Mouse (Mus musculus) layer of hippocampus, adult 11-12 months (tissue): Measurements from ENCODE around the gene Ncam1.
A peak's percentile ranks its signal among the peaks of the same experiment; 100 is the strongest.

ENCODE experiments used
- DNase-seq: peaks from one replicate; pipeline ENCODE4 v3.0.0; 2022; ENCODE audit warnings: low spot score

The Ncam1 gene

GRCm38 (mm10) chr9:49502245-49502644 lies 296.5 kb downstream of the Ncam1 start:
- no peak for DNase-seq

DNA sequence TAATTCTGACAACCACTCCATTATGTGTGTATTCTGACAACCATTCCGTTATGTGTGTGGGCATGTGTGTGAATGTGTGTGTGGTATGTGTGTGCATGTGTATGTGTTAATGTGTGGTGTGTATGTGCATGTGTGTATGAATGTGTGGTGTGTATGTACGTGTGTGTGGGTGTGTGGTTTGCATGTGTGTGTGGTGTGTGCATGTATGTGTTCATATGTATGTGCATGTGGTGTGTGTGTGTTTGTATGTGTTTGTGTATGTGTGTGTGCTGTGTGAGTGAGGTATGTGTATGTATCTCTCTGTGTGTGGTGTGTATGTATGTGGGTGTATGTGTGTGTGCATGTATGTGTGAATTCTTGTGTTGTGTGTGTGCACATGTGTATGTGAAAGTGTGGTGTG lies 298.8 kb downstream of the Ncam1 start:
- no peak for DNase-seq

- DNase-seq, result peak; percentile 75
These were observed 304.6 kb downstream of the Ncam1 start for GRCm38 (mm10) chr9:49493979-49494649.

DNA sequence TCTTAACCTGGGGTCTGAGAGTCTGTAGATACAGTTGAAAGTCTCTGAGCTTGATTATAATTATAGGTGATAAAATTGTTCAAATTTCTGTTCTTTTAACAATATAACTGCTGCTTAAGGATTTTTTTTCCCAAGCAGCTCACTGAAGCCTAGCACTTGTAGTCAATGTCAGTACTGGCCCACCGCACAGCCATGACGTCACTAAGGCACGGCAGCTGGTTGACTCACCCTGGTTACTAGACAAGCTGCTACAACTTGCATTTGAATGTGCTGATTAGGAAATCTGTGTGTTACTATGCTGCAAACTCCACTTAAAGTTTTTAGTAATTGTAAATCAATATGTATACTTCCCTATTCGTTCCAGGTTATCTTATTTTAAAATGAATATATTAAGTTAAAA lies 308.1 kb downstream of the Ncam1 start:
- peak; percentile 33 for DNase-seq

DNA sequence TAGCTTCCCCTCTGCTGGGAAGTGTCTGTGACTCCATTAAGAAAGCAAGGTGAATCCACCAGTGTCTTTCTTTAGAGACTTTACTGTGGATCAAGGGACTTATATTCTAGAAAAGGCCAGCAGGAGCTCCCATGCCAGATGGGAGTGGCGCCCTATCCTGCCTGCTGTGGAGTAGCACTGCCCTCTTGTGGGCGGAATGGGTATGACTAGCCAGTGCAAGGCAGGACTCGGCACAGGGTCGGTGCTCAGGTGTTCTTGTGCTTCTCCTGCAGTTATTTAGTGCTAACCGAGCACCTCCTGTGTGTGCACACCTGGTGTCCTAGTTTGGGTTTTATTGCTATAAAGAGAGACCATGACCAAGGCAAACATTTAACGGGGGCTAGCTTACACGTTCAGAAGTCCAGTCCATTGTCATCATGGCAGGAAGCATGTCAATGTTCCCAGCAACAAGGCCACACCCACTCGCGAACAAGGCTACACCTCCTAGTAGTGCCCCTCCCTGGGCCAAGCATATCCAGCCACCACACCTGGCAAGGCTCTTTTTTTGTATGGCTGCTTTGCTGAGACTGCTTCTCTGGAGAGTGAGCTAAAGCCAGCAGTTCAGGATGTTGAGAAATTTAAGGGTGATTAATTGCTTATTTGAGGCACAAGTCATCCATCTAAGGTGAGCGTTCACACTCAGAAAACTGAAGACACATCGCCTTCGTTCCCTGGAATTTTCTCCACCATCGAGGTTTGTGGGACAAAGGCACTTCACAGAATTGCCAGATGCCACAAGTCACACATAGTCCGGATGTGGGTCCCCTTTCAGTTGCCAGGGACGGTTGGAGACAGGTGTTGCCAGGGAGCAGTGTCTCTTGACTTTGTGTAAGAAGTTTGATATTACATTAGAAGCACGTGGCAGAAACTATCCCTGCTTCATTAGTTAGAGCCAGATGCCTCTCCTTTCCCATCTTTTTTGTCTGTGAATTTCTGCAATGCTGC lies 309.5 kb downstream of the Ncam1 start:
- DNase-seq, result peak; percentile 88

- DNase-seq, result no peak
These were observed 310.5 kb downstream of the Ncam1 start for GRCm38 (mm10) chr9:49488258-49488657.

DNA sequence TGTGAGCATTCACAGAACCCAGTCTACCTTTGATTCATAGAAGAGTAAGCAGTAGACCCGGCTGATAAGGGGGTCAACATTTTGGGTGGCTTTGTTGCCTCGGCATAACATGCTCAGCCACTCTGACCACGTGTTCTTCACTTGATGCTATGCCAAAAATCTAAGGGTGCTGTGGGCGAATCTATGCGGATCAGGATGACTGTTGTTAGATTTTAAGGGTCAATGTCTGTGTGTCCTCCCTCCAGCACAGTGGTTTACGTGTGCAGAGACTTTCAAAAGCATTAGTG lies 311.1 kb downstream of the Ncam1 start:
- no peak for DNase-seq

GRCm38 (mm10) chr9:49486805-49487656 lies 311.7 kb downstream of the Ncam1 start:
- DNase-seq, result no peak

DNA sequence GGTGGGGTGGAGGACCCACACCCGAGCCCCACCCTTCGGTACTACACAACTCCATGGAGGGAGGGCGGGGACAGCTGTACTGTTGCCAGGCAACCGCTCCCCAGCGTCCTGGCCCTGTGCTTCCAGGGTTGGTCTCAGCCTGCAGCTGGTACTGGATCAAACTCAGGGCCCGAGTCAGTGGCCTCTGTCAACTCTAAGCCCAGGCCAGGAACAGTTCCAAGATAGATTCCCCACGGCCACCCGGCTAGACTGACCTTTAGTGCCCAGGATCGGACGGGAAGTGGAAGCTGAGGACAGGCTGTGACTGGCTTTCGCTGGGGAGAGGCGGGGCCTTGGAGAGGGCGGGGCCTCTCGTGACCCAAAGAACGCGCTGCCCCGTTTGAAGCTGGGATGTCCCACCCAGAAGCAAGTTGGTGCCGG lies 312.8 kb downstream of the Ncam1 start, which contains the start of gene Ttc12:
Gene Ttc12, minus strand, starts transcription at position 334 of the 420 bp plus-strand sequence.
- peak; percentile 75 for DNase-seq

GRCm38 (mm10) chr9:49485250-49485891 lies 313.4 kb downstream of the Ncam1 start:
- peak; percentile 50 for DNase-seq

- no peak for DNase-seq
These were observed 315.4 kb downstream of the Ncam1 start for GRCm38 (mm10) chr9:49483316-49483715.

- DNase-seq, result no peak
These were observed 326.6 kb downstream of the Ncam1 start for GRCm38 (mm10) chr9:49472126-49472525.

DNA sequence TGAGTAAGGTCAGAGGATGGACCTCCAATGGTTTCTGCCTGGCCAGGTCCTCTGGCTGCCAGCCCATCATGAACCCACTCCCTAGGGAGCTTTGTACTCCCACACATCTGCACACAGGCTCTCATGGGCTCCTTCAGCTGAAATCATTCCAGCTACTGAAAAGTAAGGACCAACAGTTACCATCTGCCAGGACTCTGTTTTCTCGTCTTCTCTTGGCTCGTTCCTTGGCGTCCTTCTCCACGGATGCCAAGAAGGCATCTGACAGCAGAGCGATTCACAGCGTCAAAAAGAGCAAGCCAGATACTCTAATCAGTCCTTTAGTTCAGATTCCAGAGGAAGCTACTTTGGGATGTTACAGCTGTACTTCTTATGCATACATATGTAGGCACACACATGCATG lies 327.8 kb downstream of the Ncam1 start:
- DNase-seq, result peak; percentile 12

DNA sequence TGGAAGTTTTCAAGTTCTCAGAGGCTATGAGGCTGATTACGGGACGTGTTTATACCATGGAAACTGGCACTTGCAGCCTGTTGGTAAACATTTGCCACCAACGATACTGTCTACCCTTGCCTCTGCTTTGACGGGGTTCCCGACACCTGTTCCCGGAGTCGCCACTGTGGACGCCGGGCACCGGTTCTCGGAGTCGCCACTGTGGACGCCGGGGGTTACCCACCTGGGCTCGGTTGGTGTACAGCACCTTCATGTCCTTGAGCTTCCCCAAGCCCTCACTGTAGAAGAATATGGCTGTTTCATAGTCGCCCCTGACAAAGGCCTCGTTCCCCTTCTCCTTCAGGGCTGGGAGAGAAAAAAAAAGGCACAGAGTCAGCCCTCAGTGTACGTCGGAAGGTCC lies 328.7 kb downstream of the Ncam1 start:
- DNase-seq, result no peak

GRCm38 (mm10) chr9:49456136-49456535 lies 342.6 kb downstream of the Ncam1 start:
- DNase-seq, result no peak

DNA sequence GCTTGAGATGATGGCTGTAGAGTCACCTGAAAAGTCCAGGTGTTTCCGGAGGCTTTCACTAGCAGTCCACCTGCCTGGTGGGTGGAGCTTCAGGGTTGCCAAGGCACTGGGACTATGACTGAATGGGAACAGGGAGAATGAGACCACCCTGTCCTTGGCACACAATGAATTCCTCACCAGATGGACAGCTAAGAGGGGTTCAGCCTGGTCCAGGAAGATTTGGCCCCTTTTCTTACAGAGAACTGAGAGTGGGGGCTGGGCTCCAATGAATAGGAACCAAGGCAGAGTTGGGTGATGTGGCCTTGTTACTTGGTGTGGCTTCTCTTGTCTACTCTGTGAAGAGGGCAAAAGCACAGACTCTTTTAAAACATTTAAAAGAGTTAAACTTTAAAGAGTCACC lies 346.3 kb downstream of the Ncam1 start:
- no peak for DNase-seq
